Mouse (Mus musculus): ENCODE data around the gene Nrp2.

Gene Nrp2

DNA sequence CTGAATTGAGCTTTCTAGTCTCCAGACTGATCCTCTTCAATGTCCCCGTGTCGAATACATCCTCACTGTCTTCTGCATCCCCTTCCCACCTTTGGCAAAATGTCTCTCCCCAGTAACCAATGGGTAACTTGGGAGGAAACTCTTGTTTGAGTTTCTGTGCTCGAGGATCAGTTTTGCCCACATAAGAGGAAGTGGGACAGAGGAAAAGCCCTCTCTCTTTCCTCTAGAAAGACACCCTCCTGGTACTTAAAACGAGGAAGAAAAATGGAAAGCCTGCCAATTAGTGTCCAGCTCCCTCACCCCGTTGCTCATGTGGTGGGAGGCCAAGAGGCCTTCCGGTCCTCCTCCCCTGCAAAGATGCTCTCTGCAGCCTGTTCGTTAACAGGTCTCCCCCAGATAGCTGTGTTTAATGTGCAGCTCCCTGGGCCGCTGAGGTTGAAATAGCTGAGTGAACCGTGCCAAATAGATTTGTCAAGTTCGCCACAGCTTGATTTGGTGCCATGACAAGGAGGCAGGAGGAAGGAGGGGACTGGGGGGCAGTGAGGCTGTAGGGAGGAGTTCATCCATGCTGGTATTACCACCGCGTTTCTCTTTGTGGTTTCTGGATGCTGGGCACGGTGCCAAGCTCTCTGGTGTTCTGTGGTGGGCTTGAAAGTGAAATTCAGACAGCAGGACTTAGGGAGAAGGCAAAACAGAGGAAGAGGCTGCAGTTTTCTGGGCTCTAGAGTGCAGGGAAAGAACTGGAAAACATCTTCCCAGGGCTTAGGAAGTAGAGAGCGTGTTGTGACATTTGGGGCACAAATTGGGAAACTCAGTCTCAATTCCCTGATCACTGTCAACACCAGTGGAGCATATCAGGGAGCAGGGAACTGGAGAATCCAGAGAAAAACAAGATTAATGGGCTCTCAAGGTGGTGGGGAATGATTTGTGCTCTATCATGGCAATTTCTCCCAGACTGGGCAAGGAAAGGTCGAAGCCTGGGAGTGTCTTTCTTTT is 48.2 kb downstream of the Nrp2 start:
- DNase-seq (ENCODE audit: low spot score): peak; percentile 31

GRCm38 (mm10) chr1:62752055-62752454 is 49.0 kb downstream of the Nrp2 start:
- no peak for DNase-seq (ENCODE audit: low spot score)

DNA sequence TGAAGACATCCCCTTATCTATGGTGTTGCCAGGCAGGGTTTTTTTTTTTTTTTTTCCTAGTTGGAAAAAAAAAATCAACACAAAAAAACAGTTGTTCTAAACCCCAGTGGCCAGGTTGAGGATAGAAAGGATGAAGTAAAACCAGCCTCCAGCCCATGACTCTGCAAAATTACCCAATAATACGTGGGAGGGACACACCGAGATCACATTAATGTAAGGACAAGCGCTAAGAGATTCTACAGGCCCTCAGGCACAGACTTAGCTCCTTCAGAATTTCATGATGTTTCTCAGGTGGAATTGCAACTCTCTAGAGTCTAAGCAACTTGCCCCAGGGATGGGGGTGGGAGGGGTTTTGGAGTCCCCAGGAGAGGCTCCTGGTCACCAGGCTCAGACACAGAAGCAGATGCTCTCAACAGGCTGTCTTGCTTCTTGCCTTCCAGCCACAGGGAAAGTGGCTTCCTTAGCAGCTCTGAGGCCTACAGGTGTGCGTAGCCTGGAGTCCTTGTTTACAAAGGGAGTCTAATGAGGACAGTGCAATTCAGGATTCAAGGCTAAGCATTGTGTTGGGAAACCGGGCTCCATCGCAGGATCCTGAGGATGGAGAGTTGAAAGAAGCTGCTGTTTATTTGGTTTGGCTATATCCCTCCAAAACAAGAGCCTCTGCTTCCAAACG is 49.7 kb downstream of the Nrp2 start:
- no peak for DNase-seq (ENCODE audit: low spot score)

DNA sequence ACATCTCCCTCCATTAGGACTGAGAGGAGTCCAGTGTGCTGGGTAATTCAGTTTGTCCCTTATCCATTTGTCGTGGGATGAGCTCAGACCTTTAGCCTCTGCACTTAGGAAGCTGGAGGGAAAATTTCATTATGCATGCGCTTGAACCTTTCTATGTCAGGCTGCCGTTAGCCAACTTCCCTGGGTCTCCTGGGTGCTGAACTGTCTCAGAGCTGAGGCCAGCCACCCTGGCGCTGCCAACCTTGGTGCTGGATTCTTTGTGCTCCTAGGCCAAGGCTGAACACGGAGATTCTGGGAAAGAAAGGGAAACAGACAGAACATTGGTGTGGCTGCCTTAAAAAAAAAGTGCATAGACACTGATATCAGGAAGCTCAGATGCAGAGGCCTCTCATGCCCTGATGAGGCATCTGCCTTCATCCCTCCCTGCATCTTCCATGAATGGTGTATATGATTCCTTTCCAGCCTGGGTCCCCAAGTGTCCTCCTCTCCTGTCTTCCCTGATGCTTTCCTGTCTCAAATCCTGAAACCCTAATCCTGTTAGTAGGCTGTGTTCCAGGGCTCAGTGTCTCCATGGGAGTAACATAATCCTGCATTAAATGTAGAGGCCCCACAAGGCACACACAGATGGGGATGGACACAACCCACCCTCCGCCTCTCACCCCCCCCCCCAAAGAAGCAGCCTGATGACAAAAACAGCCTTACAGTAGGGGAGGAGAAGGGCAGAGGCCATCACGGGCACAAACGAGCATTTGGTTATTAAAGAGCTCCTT is 51.2 kb downstream of the Nrp2 start:
- DNase-seq (ENCODE audit: low spot score): no peak

- no peak for DNase-seq (ENCODE audit: low spot score)
Measured at GRCm38 (mm10) chr1:62760086-62760485, 57.0 kb downstream of the Nrp2 start.

- DNase-seq (ENCODE audit: low spot score): no peak
Measured at GRCm38 (mm10) chr1:62760565-62760964, 57.5 kb downstream of the Nrp2 start.

DNA sequence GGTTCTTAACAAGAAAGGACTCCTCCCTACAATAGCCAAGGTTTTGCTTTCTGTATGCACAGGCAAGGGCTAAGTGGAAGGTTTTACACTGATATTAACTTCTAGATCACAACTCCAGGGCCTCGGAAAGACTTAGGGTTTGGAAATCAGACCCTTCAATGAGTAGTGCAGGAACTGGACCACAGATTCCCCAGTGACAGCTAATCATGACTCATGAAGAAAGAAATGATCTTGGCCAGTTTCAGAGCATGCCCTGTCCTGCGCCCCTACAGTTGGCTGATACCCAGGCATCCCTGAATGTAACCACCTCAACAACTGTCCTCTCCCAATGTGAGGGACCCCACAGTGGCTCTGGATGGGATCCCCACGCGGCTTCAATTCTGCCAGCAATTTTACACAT is 60.7 kb downstream of the Nrp2 start:
- DNase-seq (ENCODE audit: low spot score): no peak

- no peak for DNase-seq (ENCODE audit: low spot score)
Measured at GRCm38 (mm10) chr1:62765171-62765570, 62.1 kb downstream of the Nrp2 start.

- no peak for DNase-seq (ENCODE audit: low spot score)
Measured at GRCm38 (mm10) chr1:62766766-62767165, 63.7 kb downstream of the Nrp2 start.

- DNase-seq (ENCODE audit: low spot score): no peak
Measured at GRCm38 (mm10) chr1:62767611-62768010, 64.5 kb downstream of the Nrp2 start.

GRCm38 (mm10) chr1:62770576-62770975 is 67.5 kb downstream of the Nrp2 start:
- DNase-seq (ENCODE audit: low spot score): no peak

DNA sequence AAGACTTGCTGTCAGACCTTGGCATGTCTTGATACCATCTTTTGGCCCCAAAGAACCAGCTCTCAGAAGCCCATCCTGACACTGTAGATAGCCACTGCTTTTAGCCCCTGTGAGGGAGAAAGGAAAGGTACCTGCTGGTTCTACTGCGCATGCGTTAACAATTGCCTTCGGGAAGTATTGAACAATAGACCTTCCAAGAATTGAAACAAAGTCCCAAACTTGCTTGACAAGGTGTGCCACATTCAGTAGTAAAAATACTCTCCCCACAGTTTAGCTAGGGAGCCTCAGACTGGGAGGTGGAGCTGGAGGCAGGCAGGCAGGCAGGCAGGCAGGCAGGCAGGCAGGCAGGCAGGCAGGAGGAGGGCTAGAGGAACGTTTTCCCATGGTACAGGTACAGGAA is 69.3 kb downstream of the Nrp2 start:
- no peak for DNase-seq (ENCODE audit: low spot score)

DNA sequence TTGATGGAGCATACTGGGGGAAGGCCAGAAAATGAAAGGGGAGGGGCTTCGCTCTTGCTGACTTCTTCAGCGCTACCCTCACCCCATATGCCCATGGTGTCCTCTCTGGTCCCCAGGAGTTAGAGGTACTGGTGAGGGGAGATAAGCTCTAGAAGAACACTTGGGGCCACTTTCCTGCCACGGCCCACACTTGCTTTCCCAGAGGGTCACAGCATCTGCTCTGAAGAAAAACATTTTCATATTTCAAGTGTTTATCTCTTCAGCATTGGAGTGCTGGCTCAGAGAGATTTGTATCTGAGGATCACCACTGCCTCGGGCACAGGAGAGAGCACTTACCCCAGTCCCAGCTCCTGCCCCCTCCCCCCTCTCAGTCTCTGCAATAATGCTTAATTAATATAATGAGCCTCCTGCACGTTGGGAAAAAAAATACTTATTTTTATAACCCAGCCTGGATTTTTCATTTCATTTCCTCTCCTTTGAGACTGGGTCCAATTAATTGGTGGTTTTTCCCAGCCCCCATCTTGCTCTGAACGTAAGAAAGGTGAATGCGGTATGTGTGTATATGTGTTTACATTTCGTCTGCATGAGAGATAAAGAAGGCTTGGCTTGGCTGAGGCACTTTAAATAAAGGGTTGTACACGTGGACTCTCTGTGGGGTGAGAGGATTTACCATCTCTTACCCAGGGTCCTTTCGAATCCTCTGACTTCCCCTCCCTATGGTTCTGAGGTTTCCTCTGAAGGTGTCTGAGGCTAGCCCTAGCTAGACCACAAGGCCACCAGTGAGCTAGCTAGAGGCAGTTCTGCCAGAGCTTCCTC is 70.2 kb downstream of the Nrp2 start:
- no peak for DNase-seq (ENCODE audit: low spot score)

DNA sequence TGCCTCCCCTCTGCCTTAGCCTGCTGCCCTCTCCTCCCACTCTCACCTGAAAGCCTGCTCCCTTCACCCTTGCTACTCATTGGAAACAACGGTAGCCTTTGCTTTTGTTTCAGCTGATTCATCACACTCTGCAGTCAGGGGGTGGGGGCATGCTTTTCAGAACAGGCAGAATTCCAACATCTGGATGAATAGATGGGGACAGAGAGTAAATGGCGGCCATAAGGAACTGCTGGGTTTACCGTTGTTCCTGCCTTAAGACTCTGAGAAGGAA is 70.8 kb downstream of the Nrp2 start:
- DNase-seq (ENCODE audit: low spot score): no peak

DNA sequence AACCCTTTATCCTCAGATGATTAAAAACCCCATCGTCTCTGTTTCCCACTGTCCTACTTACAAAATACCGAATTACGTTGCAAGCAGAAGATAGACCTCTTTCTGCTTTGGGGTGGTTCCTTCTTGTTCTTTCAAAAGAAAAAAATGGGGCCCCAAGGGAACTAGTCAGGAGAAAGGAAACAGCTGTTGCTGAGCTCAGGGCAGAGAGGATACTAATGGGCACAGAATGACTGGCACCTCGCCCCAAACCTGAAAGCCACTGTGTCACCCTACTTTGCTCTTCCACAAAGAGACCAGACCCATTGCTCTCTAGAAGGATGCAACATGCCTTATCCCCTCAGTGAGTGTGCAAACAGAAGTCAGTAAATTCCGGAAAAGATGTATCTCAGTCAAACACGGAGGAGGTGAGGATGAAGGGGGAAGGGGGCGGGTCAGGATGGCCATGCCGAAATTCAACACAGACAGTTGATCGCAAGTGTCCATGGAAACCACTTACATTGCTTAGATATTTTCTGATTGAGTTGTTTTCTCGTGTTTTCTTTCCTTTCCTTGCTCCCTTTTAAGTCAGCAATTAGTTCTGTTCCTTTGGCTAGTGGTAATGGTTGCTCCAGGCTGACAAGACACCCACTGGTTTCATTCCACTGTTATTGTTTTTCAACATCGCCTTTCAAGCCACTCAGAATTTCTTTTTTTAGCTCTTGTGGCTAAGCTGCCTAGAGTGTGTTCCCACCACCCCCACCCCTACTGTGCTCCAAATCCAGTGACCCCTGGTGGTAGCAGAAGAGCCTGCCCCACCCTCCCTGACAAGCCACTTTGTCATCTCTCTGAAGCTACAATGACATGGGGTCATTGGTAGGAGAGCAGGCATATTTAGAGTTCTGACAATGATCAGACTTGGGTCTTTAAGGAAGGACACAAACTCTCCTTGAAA is 71.5 kb downstream of the Nrp2 start:
- DNase-seq (ENCODE audit: low spot score): no peak

GRCm38 (mm10) chr1:62777320-62778235 is 74.5 kb downstream of the Nrp2 start:
- no peak for DNase-seq (ENCODE audit: low spot score)

DNA sequence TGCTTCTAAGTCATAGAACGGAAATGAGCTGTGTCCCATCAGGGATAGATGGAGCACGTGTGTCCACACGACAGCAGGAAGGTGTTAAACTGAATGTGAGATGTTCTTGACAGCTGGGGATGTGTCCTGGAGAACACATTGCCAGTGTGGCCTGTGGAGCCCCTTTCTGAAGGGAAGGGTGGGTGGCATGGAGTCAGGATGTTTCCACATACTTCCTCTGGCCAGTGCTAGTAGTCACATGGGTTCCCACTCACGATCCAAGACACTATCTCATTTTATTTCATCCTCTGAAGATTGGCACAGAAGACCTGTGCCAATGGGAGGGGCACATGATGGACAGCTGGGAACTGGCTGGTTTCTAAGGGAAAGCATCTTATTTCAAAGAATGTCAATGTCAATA is 75.8 kb downstream of the Nrp2 start:
- no peak for DNase-seq (ENCODE audit: low spot score)

DNA sequence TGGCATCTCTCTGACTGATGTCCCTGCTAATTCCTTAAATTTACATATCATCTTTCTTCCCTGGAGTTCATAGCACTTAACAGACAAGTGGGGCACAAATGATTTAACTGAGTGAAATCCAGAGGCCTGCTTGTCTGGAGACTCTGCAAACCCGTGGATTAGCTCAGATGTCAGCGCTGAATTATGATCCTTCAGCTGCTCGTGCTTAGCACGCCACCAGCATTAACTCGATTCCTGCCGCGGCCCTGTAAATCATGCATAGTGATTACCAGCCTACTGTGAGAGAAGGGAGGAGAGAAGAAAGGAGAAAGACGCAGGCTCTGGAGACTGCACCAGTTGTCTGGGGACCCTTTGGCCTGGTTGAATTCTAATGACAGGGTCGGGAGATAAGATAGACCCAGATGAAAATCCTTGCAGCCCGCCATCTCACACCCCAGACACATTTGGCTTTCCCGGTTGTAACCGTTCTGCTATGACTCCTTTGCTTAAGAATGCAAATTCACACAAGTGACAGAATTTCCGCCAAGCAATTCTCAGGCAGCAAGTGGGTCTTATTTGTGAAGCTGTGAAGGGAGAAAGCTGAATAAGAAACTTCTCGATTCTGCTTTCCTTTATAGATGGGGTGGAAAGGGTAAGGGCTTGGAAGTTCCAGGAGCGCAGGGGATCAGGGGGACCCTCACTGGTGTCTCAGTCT is 77.1 kb downstream of the Nrp2 start:
- no peak for DNase-seq (ENCODE audit: low spot score)

DNA sequence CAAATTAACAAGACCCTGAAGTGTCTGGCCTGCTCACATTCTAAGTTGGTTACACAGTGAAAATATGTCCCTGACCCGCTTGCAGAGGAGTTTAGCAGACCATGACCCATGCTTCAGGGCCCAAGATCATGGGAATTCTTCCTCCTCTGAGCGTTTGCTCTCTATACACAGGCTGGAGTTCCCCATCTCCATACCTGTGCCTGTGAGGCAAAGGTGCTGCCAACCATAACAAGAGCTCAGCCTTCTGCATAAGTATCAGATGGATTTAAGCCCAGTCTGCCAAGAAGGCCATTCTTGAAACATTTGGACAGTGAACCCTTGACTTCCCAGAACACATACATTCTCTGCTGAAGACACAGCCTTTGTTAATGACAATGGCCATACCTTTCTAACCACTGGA is 79.1 kb downstream of the Nrp2 start:
- no peak for DNase-seq (ENCODE audit: low spot score)
